Mouse (Mus musculus) macrophage (primary cell): ENCODE data around the gene Zfp628. TPM values are rescaled to one million over a fixed set of nuclear protein-coding genes. Genes with fewer than 3 reads are reported as not detected.

Experiments
- H3K27ac ChIP-seq: fragments of 350-480 bp; formaldehyde crosslinking; 2 replicates; pipeline ENCODE4 v1.9.0; 2021
- H3K36me3 ChIP-seq: fragments of 350-480 bp; formaldehyde crosslinking; 2 replicates; pipeline ENCODE4 v1.9.0; 2021; ENCODE audit errors: inconsistent target
- H3K4me3 ChIP-seq: fragments of 350-480 bp; formaldehyde crosslinking; 2 replicates; pipeline ENCODE4 v1.9.0; 2021; ENCODE audit errors: inconsistent target
- H3K79me2 ChIP-seq: fragments of 350-480 bp; formaldehyde crosslinking; 2 replicates; pipeline ENCODE4 v1.9.0; 2021; ENCODE audit errors: inconsistent target
- WGBS: methylation state at CpG from one replicate; pipeline ENCODE4 v1.1.7; 2026; ENCODE audit warnings: inconsistent platforms; ENCODE audit not compliant: missing documents; 5-methylcytosine and 5-hydroxymethylcytosine counted together
- polyA plus RNA-seq: library from polyadenylated mRNA; stranded (reverse); fragments of 250-400 nt; gene quantifications from 3 replicates; pipeline ENCODE4 v1.2.4, GENCODE M21; 2018; ENCODE audit warnings: inconsistent platforms

The Zfp628 gene
- polyA plus RNA-seq, 1 experiment from 2014 or later, result 3.1 TPM

GRCm38 (mm10) chr7:4942673-4943072, 27.7 kb downstream of the Zfp628 start:
- H3K36me3 ChIP-seq, result no peaks in the 10 kb centered on the region
- H3K27ac ChIP-seq, result no peak overlapping the region
- WGBS, result 56% methylated on average over 5 of the region's 5 CpGs
- no peaks in the 10 kb centered on the region for H3K79me2 ChIP-seq
- H3K4me3 ChIP-seq, result no peak overlapping the region

GRCm38 (mm10) chr7:4943223-4943815, 28.3 kb downstream of the Zfp628 start:
- 8% methylated on average over 15 of the region's 15 CpGs for WGBS
- H3K27ac ChIP-seq, result no peak overlapping the region
- H3K79me2 ChIP-seq, result no peaks in the 10 kb centered on the region
- H3K36me3 ChIP-seq, result no peaks in the 10 kb centered on the region
- H3K4me3 ChIP-seq, result peak overlapping the region; percentile 20; the same call in 1 of the 2 replicates

- no peaks in the 10 kb centered on the region for H3K79me2 ChIP-seq
- no peak overlapping the region for H3K27ac ChIP-seq
- 96% methylated on average over 2 of the region's 2 CpGs for WGBS
Measured at GRCm38 (mm10) chr7:4947855-4948254, 32.8 kb downstream of the Zfp628 start.

GRCm38 (mm10) chr7:4948386-4948785, 33.4 kb downstream of the Zfp628 start:
- Histone ChIP-seq H3K27ac (no peak overlapping the region), H3K36me3 (no peaks in the 10 kb centered on the region), H3K79me2 (no peaks in the 10 kb centered on the region), H3K4me3 (no peak overlapping the region)
- 41% methylated on average over 6 of the region's 6 CpGs for WGBS

More at GRCm38 (mm10) chr7:4947855-4948254, 32.8 kb downstream of the Zfp628 start:
- H3K36me3 ChIP-seq, result no peaks in the 10 kb centered on the region
- H3K4me3 ChIP-seq, result no peak overlapping the region

- Histone ChIP-seq H3K36me3 (no peaks in the 10 kb centered on the region), H3K4me3 (no peak overlapping the region), H3K79me2 (no peaks in the 10 kb centered on the region), H3K27ac (peak overlapping the region; percentile 75)
- WGBS, result 86% methylated on average over 19 of the region's 19 CpGs
Measured at GRCm38 (mm10) chr7:4950561-4951342, 35.7 kb downstream of the Zfp628 start.

- no peak overlapping the region for H3K4me3 ChIP-seq
- no peaks in the 10 kb centered on the region for H3K36me3 ChIP-seq
- H3K27ac ChIP-seq, result no peak overlapping the region
- WGBS, result 67% methylated on average over 9 of the region's 10 CpGs
- H3K79me2 ChIP-seq, result no peaks in the 10 kb centered on the region
Measured at GRCm38 (mm10) chr7:4953815-4954445, 38.9 kb downstream of the Zfp628 start.

GRCm38 (mm10) chr7:4957361-4957760, 42.3 kb downstream of the Zfp628 start:
- no peaks in the 10 kb centered on the region for H3K79me2 ChIP-seq
- no peaks in the 10 kb centered on the region for H3K36me3 ChIP-seq
- H3K27ac ChIP-seq, result no peak overlapping the region
- no peak overlapping the region for H3K4me3 ChIP-seq
- 94% methylated on average over 10 of the region's 10 CpGs for WGBS

GRCm38 (mm10) chr7:4963527-4963926, 48.5 kb downstream of the Zfp628 start:
- WGBS, result 66% methylated on average over 5 of the region's 5 CpGs
- Histone ChIP-seq H3K27ac (no peak overlapping the region), H3K36me3 (no peaks in the 10 kb centered on the region), H3K4me3 (no peak overlapping the region), H3K79me2 (no peaks in the 10 kb centered on the region)

- H3K4me3 ChIP-seq, result no peak within 1 kb of the TSS
- H3K36me3 ChIP-seq, result no peaks in the 10 kb centered on the region
- 3% methylated on average over 9 of the region's 10 CpGs for WGBS
- no peaks in the 10 kb centered on the region for H3K79me2 ChIP-seq
- H3K27ac ChIP-seq, result no peak within 1 kb of the TSS
Measured at GRCm38 (mm10) chr7:4964272-4964671, 49.3 kb downstream of the Zfp628 start, which contains the start of gene Sbk2. Gene Sbk2 (minus strand): TSS chr7:4964406.

GRCm38 (mm10) chr7:4964988-4965387, 50.0 kb downstream of the Zfp628 start:
- Histone ChIP-seq H3K27ac (no peak overlapping the region), H3K79me2 (no peaks in the 10 kb centered on the region), H3K4me3 (no peak overlapping the region), H3K36me3 (no peaks in the 10 kb centered on the region)
- 67% methylated on average over 5 of the region's 5 CpGs for WGBS

- 37% methylated on average over 6 of the region's 6 CpGs for WGBS
- no peak within 1 kb of the TSS for H3K27ac ChIP-seq
- no peaks in the 10 kb centered on the region for H3K79me2 ChIP-seq
- no peaks in the 10 kb centered on the region for H3K36me3 ChIP-seq
- no peak within 1 kb of the TSS for H3K4me3 ChIP-seq
Measured at GRCm38 (mm10) chr7:4971068-4971467, 56.1 kb downstream of the Zfp628 start, which contains the start of gene Sbk3. Gene Sbk3 (minus strand): TSS chr7:4971168.

Other genes with a start within 250 kb of the Zfp628 start
- 13.6 to 44.2 TPM (median 27.9 TPM) in 3 replicates for gene Hspbp1, start 230.1 kb upstream of the Zfp628 start, polyA plus RNA-seq
- 0.07 TPM in 1 of 3 replicates, not detected in the others for gene Brsk1, start 224.6 kb upstream of the Zfp628 start, polyA plus RNA-seq
- 1.2 to 4.1 TPM (median 2.5 TPM) in 3 replicates for gene Tmem150b, start 190.0 kb upstream of the Zfp628 start, polyA plus RNA-seq
- 13.0 to 41.3 TPM (median 19.4 TPM) in 3 replicates for gene Kmt5c, start 175.1 kb upstream of the Zfp628 start, polyA plus RNA-seq
- 1.3 TPM in 1 of 3 replicates, not detected in the others for gene Cox6b2, start 162.1 kb upstream of the Zfp628 start, polyA plus RNA-seq
- gene Fam71e2, start 143.9 kb upstream of the Zfp628 start, polyA plus RNA-seq, result not detected in 3 replicates
- not detected in 3 replicates for gene Il11, start 132.4 kb upstream of the Zfp628 start, polyA plus RNA-seq
- not detected in 3 replicates for gene Tmem190, start 132.3 kb upstream of the Zfp628 start, polyA plus RNA-seq
- 0.67 to 1.6 TPM (median 0.70 TPM) in 3 replicates for gene Tmem238, start 125.6 kb upstream of the Zfp628 start, polyA plus RNA-seq
- gene Rpl28, start 122.3 kb upstream of the Zfp628 start, polyA plus RNA-seq, result 395 to 534 TPM (median 483 TPM) in 3 replicates
- gene Ube2s, start 102.6 kb upstream of the Zfp628 start, polyA plus RNA-seq, result 69.0 to 174 TPM (median 124 TPM) in 3 replicates
- gene Shisa7, start 70.5 kb upstream of the Zfp628 start, polyA plus RNA-seq, result not detected in 3 replicates
- 6.2 to 11.2 TPM (median 10.2 TPM) in 3 replicates for gene Isoc2b, start 45.0 kb upstream of the Zfp628 start, polyA plus RNA-seq
- gene Isoc2a, start 38.1 kb upstream of the Zfp628 start, polyA plus RNA-seq, result 9.6 to 13.3 TPM (median 13.0 TPM) in 3 replicates
- not detected in 3 replicates for gene Gm36210, start 8.7 kb upstream of the Zfp628 start, polyA plus RNA-seq
- 0.15 to 1.1 TPM (median 0.17 TPM) in 3 replicates for gene Nat14, start 6.8 kb downstream of the Zfp628 start, polyA plus RNA-seq
- gene Ssc5d, start 10.6 kb downstream of the Zfp628 start, polyA plus RNA-seq, result 0.13 to 0.33 TPM (median 0.28 TPM) in 3 replicates
- gene Sbk2, start 49.2 kb downstream of the Zfp628 start, polyA plus RNA-seq, result 0.36 to 1.8 TPM (median 1.1 TPM) in 3 replicates
- not detected in 3 replicates for gene Sbk3, start 56.0 kb downstream of the Zfp628 start, polyA plus RNA-seq
- 4.3 to 9.9 TPM (median 7.3 TPM) in 3 replicates for gene Zfp579, start 80.9 kb downstream of the Zfp628 start, polyA plus RNA-seq
- 13.7 to 24.6 TPM (median 14.3 TPM) in 3 replicates for gene Zfp524, start 99.2 kb downstream of the Zfp628 start, polyA plus RNA-seq
- 16.5 to 21.5 TPM (median 18.2 TPM) in 3 replicates for gene Fiz1, start 99.5 kb downstream of the Zfp628 start, polyA plus RNA-seq
- not detected in 3 replicates for gene Gm44973, start 100.3 kb downstream of the Zfp628 start, polyA plus RNA-seq
- gene Zfp865, start 105.2 kb downstream of the Zfp628 start, polyA plus RNA-seq, result 11.9 to 13.8 TPM (median 12.4 TPM) in 3 replicates
- gene Ccdc106, start 105.3 kb downstream of the Zfp628 start, polyA plus RNA-seq, result 0.28 to 1.1 TPM (median 0.37 TPM) in 3 replicates
- 0.25 to 0.76 TPM in 2 of 3 replicates, not detected in the other for gene 4632433K11Rik, start 118.9 kb downstream of the Zfp628 start, polyA plus RNA-seq
- 1.8 to 2.2 TPM (median 1.8 TPM) in 3 replicates for gene Zfp784, start 123.2 kb downstream of the Zfp628 start, polyA plus RNA-seq
- gene Zfp580, start 136.3 kb downstream of the Zfp628 start, polyA plus RNA-seq, result 2.0 TPM in 3 replicates
- gene U2af2, start 146.9 kb downstream of the Zfp628 start, polyA plus RNA-seq, result 93.4 to 180 TPM (median 101 TPM) in 3 replicates
- 84.6 to 130 TPM (median 119 TPM) in 3 replicates for gene Epn1, start 165.0 kb downstream of the Zfp628 start, polyA plus RNA-seq
- not detected in 3 replicates for gene Rfpl4, start 201.7 kb downstream of the Zfp628 start, polyA plus RNA-seq
- gene Rasl2-9, start 210.7 kb downstream of the Zfp628 start, polyA plus RNA-seq, result 0.32 to 1.4 TPM (median 0.40 TPM) in 3 replicates
- not detected in 3 replicates for gene Vmn1r55, start 234.5 kb downstream of the Zfp628 start, polyA plus RNA-seq